Mouse (Mus musculus): Measurements from ENCODE around the gene Fnbp1l.

The Fnbp1l gene

GRCm38 (mm10) chr3:122618991-122619930 lies at the start of gene Fnbp1l:
TSS of gene Fnbp1l (minus strand) at chr3:122619715.
- no peak for DNase-seq (ENCODE audit: low read depth in 1 of 2, low spot score in 2 of 2)

GRCm38 (mm10) chr3:122660795-122661194 lies 41.3 kb upstream of the Fnbp1l start:
- DNase-seq (ENCODE audit: low read depth in 1 of 2, low spot score in 2 of 2), result no peak

DNA sequence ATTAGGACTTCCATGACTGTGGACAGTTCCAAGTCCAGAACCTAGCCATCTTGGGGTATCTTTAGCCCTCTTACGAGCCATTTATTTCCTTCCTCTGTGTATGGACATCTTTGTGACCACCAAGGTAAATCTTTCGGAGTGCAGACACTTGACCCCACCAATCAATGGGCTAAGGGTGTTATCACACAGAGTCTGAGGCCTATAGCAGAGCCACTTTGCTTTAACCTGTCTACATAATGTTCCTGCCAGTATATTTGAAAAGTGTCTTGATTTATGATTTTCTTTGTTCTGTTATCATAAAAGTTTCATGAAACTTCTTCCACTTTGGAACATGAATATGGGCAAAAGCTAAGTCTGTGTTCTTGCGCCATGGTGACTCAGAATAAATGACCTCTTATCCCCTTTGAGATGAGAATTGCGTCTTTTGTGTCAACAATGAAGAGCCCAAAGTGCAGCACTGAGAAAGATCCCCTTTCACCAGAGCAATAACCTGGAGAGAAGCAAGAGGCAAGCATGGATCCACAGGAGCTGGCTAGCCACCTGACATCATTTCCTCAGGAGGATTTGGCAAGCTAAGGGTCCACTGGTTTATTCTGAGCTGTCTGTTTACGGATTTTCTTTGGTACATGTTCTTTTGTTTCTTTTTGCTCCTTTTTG lies 39.9 kb upstream of the Fnbp1l start:
- DNase-seq (ENCODE audit: low read depth in 1 of 2, low spot score in 2 of 2), result no peak

DNA sequence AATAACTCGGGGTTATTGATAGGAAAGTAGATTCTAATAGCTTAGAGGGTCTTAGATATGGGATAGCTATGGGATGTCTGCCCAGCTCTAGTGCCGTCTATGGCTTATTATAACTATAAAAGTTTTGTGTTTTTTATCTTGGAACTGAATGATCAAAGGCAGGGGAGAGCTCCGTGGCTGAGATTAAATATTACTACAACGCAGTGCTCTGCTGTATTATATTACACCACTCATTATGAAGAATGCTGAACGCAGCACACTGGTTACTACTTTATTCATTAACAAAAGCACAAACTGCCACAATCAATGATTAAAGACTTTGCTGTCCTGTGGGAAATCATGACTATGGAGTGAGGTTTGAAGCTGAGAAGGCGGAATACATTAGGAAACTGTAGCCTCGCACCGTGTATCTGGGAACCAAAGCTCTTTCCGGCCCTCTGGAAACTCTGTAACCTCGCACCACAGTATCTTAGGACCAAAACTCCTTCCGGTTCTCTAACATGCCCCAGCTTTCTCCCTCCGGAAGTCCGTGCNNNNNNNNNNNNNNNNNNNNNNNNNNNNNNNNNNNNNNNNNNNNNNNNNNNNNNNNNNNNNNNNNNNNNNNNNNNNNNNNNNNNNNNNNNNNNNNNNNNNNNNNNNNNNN lies 27.8 kb upstream of the Fnbp1l start:
- DNase-seq (ENCODE audit: low read depth in 1 of 2, low spot score in 2 of 2), result no peak

- DNase-seq (ENCODE audit: low read depth in 1 of 2, low spot score in 2 of 2), result no peak
Observed at GRCm38 (mm10) chr3:122640286-122640685, 20.8 kb upstream of the Fnbp1l start.

GRCm38 (mm10) chr3:122639197-122639475 lies 19.6 kb upstream of the Fnbp1l start:
- no peak for DNase-seq (ENCODE audit: low read depth in 1 of 2, low spot score in 2 of 2)

DNA sequence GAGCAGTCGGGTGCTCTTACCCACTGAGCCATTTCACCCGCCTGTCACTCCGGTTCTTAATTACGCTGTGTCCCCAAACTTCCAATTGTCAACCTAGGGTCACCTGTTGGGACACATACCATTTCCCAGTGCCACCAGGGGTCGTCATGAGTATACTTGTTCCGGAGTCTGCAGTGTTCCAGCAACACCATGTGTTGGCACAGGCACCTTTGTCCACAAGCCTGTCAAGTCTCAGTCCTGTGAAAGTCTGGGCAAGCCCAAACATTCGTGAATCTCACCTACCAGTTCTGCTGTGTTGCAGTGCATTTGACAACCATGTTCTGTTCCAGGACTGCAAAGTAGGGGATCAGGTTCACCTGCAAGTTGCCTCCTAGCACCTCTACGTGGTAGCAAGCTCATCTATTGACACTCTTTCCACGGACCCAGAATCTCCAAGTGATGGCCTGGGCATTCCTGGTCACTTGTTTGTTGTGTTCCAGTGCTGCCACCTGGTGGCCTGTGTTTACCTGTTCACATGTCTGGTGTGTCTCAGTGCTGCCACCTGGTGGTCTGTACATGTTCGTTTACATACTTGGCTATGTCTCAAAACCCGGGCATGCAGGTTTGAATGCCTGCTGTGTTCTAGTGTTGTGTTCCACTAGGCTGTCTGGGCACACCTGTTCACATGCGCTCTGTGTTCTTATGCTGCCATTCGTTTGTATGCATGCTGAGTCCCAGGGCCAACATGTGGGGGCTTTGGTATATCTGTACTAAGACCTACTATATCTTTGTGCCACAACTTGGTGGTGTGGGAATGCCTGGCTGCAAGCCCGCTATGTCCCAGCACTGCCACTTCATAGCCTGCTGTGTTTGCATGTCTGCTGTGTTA lies 19.0 kb upstream of the Fnbp1l start:
- peak; percentile 55 to 83 for DNase-seq (ENCODE audit: low read depth in 1 of 2, low spot score in 2 of 2)

DNA sequence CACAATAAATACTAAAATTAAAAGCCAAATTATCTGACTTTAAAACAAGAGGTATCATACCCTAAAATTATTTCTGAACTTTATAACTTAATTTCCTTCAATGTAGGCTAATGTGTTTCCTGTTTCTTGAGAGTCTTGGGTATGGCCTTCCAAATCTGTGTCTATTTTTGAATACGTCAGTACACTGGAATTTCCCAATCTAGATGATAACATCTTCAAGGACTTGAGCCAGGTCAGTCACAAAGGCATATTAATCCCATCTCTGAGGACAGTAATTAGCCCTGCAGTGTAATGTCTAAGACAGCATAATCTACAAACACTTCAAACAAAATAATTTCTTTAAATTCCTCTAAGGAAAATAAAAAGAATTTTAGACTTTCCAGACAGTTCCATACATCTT lies 17.8 kb upstream of the Fnbp1l start:
- no peak for DNase-seq (ENCODE audit: low read depth in 1 of 2, low spot score in 2 of 2)

GRCm38 (mm10) chr3:122635246-122635645 lies 15.7 kb upstream of the Fnbp1l start:
- DNase-seq (ENCODE audit: low read depth in 1 of 2, low spot score in 2 of 2), result no peak

DNA sequence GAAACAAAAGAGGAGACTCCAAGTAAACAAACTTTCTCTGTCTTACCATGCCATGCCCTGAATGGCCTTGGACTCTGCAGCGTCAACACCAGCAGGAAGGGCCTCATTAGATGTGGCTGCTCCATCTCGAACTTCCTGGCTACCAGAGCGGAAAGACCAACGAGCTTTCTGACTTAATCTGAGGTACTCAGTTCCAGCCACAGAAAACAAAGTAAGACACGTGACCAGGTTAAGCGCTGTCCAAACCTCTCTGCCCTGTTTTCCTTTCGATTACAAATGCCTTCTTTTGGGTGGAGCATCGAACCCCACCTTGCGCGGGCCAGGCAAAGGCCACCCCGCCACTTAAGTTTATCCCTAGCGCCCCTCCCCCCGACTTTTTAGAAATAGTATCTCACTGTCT lies 10.1 kb upstream of the Fnbp1l start:
- DNase-seq (ENCODE audit: low read depth in 1 of 2, low spot score in 2 of 2), result no peak

GRCm38 (mm10) chr3:122628956-122629355 lies 9.4 kb upstream of the Fnbp1l start:
- no peak for DNase-seq (ENCODE audit: low read depth in 1 of 2, low spot score in 2 of 2)

- DNase-seq (ENCODE audit: low read depth in 1 of 2, low spot score in 2 of 2), result no peak
Observed at GRCm38 (mm10) chr3:122628546-122628945, 9.0 kb upstream of the Fnbp1l start.

GRCm38 (mm10) chr3:122627846-122628245 lies 8.3 kb upstream of the Fnbp1l start:
- no peak for DNase-seq (ENCODE audit: low read depth in 1 of 2, low spot score in 2 of 2)

- DNase-seq (ENCODE audit: low read depth in 1 of 2, low spot score in 2 of 2), result no peak
Observed at GRCm38 (mm10) chr3:122624591-122624990, 5.1 kb upstream of the Fnbp1l start.

DNA sequence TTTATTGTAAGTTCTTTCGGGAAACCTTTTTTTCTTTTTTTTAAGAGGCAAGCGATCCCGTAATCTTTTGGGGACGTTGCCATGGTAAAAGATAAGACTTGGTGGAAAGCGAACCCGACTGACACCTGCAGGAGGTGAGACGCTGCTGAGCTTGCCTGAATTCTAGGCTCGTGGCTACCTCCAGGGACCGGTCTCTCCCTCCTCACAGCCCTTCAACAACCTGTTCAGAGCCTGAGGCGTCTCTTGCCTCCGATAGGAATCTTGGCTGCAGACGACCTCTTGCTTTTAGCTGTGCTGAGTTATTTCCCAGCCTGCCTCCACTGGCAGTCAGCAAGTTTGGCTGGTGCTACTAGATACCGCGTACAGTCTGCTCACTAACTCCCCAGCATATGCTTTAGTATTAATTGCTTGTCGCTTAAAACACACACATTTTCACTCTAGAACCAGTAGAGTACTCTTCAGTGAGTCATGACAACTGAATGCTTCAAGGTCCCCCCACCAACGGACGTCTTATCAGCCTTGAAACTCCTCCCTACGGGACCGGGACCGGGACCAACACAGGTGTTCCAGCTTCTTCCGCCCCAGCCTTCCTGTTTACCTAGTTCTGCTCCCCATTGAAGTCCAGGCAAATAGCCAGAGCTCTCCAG lies 893 bp upstream of the Fnbp1l start:
- no peak for DNase-seq (ENCODE audit: low read depth in 1 of 2, low spot score in 2 of 2)

DNA sequence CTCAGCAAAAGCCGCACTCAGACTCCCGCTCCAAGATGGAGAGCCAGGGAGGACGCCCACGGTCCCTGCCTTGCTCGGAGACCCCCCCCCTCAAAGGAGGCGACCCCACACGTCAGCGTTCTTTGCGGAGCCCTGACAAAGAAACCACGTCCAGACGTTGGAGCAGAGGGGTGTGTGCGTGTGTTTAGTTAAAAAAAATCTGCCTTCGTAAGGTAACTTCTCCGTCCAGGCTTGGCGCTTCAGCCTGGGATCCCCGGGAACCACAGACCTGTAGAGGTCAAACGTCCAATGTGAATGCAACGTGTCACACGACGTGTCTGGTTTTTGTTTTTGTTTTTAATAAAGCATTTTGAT lies 393 bp upstream of the Fnbp1l start:
- DNase-seq (ENCODE audit: low read depth in 1 of 2, low spot score in 2 of 2), result no peak

DNA sequence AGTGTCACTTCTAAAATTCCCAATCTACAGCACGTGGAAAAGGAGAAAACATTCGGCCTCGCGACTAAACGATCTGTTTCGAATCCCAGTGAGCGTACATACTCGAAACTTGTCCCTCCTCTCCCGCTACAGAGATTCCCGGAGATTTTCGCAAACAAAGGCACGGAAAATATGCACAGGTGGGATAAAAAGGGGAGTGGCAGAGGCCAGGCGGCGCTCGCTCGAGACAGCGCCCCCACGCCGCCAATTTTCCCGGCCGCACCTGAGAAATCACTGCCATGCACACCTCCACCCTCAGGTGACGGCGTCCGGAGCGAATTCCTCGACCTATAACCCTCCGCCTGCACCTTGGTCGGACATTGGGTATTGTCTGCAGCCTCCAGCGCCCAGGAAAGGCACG lies 1.1 kb downstream of the Fnbp1l start:
- no peak for DNase-seq (ENCODE audit: low read depth in 1 of 2, low spot score in 2 of 2)

GRCm38 (mm10) chr3:122617613-122618340 lies 1.7 kb downstream of the Fnbp1l start:
- no peak for DNase-seq (ENCODE audit: low read depth in 1 of 2, low spot score in 2 of 2)

DNA sequence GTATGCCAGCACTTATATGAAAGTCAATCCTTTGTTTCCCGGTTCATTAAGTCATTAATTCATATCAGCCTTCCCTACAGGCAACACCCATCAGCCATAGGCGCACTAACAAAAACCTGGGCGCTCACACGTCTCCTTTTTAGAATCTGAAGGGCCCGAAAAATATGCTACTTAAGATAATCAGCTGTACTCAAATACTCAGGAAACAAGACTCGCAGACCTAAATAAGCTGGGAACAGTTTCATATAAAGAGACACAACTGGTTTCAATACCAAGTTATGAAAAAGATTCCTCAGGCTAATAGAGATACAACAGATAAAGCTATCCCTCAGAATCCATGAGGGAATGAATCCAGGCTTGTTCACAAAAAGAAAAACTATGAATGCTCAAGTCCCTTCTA lies 7.0 kb downstream of the Fnbp1l start:
- DNase-seq (ENCODE audit: low read depth in 1 of 2, low spot score in 2 of 2), result no peak

DNA sequence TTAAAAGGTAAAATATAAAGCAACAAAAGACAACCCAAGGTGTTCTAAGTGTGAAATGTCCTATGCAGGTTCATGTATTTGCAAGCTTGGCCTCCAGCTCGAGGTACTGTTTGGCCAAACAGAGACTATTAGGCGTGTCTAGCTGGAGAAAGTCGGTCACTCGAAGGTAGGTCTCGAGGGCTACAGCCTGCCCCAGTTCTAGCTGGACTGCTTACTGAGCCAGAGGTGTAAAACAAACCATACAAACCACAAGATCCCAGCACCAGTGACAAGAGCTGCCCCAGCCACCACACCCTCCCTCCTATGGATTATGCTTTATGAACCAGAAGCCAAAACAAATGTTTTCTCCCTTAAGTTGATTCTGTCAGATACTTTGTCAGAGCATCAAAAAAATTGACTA lies 7.8 kb downstream of the Fnbp1l start:
- no peak for DNase-seq (ENCODE audit: low read depth in 1 of 2, low spot score in 2 of 2)
